Mouse (Mus musculus) testis, postnatal 10 days (tissue): Measurements from ENCODE around the gene Myo10.

ENCODE experiments used
- DNase-seq: peaks from one replicate; pipeline ENCODE4 v3.0.0; 2021; ENCODE audit warnings: low spot score

Gene Myo10

DNA sequence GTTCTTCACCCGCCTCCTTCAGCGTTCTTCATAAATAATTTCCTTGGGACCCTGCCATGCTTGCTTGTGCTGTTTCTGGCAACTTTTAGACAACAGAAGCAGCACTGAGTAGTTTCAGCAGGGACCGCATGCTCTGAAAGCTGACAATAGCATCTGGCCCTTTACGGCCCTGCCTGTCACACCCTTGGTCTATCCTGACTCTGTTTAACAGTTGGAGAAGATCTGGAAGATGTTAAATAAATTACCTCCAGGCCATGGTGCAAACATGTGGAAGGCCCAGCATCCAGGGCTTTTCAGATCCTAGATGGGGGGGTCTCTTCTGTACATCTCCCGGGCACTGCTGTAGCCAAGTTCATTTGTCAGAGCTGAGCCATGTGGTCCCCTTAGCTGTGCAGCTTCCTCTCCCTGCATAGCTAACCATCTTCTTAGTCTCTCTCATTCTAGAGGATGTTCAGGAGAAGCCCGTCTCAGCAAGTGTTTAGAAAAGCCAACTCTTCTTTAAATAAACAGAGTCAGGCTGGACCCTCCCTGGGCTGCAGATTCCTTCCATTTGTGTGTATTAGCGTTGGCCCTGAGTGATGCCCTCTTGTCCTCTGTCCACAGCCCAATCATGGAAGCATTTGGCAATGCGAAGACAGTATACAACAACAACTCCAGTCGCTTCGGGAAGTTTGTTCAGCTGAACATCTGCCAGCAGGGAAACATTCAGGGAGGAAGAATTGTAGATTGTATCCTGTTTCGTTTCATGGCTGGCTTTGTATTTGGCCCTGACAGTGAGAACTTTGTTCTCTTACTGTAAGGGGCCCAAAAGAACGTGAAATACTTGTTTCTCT is 101.2 kb downstream of the Myo10 start:
- no peak for DNase-seq

DNA sequence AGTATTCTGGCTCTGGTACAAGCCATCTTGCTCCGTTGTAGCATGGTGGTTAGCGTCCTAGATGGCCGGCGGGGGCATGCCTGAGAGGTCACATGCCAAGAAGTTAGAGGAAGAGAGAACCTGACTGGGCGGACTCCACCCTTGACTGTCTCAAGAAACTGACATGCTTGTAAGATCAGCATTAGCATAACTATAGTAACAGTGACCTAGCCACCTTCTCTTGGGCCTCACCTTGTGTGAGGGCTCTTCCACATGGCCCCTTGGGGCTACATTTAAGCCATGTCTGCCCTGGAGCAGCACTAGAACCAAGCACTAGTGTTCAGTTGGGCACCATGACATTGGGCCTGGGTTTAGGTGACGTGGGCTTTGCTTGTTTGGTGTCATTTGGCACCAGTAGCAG is 102.2 kb downstream of the Myo10 start:
- no peak for DNase-seq

DNA sequence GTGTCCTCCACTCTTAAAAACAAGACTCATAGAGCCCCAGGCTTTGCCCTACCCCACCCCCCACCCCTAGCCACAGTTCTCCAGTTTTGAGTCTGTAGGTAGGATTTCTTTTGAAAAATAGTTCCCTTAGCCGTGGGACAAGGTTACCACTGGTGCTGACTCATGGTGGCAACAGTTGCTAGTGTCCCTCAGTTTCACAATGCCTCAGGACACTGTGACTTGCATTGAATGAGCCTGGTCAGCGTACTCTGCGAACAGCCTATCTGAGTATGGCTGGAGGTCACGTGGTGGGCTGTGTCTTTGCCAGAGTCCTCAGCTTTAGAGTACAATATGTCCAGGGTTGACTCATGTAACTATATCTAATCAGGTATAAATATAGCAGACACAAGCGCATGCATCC is 104.5 kb downstream of the Myo10 start:
- DNase-seq: no peak

DNA sequence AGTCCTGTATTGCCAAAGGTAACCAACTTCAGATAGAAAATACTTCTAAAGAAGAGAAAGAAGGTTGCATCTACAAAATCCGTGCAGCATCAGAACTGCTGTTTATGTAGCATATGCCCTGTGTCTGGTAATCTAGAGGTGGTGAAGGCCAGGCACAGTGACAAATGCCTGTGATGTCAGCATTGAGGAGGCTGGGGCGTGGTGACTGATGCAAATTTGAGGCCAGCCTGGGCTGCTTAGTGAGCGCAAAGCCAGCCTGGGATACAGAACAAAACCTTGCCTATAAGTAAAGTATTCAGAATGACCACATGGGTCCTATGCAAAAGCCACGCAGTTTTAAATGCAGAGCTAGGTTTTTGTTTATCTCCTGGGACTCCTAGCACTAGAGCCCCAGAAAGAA is 106.2 kb downstream of the Myo10 start:
- DNase-seq: no peak

DNA sequence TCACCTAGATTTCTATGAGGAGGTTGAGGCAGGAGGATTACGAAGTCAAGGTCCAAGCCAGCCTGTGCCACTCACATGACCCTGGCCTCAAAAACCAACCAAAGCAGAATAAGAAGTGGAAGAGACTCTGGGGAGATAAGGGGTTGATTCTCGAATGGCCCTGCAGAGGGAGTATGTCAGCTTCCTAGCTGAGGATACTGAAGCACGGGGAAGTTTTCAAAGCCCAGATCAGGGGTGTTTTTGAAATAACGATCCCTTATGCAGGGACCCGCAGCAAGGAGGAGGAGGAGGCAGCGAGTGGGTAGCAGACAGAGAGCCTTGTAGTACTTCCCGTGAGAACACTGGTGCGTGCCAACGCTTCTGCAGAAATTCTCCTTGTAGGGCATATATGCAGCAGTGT is 108.7 kb downstream of the Myo10 start:
- no peak for DNase-seq

DNA sequence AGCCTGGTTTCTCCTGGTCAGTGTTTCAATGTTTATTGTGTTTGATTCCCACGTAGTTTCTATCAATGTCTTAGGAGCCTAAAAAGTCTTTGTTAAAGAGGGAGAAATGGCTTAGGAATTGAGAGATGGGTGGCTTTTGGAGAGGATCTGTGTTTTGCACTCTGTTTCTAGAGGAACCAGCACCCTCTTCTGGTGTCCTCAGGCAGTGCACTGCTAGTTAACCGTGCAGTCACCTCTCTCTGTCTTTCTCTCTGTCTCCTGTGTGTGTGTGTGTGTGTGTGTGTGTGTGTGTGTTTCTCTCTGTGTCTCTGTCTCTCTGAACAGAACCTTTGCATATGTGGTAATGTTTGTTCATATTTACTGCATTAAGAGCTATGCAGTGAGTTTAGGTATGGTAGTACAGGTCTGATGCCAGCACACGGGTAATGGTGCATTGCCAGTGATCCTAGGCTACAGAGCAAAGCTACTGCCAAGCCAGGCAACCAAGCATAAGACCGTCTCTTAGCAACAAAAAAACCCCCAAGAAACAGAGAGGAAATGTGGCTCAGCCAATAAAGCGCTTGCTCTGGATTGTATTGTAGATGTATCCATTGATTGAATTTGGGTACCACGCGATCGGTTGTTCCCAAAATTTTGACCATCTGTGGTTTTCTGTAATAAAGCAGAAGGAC is 110.6 kb downstream of the Myo10 start:
- peak; percentile 66 for DNase-seq

DNA sequence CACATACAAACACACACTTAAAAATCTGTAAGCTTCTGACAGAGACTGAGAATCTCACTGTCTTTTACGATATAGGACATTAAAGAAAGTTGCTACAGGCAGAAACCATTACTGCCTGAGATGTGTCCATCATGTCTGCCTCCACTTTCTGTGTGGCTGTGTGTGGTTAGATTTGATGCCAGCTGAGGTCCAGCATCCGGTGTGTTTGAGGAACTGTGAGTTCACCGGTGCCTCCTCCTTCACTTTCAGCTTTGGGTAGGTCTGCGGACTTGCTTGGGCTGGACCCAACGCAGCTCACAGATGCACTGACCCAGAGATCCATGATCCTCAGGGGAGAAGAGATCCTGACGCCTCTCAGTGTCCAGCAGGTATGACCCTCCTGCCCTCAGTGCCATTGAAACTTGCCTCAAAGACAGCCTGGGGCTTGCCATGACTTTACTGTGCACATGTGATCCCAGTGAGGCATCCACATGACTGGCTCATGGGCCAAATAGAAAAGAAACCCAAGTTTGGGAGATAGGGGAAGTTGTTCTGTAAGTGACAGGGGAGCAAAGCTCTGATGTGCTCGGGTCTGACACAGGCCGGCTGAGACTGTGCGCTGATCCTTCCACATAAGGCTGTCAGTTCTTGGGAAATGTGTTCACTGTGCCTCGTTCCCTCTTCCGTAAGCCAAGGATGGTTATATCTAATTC is 111.6 kb downstream of the Myo10 start:
- DNase-seq: no peak

DNA sequence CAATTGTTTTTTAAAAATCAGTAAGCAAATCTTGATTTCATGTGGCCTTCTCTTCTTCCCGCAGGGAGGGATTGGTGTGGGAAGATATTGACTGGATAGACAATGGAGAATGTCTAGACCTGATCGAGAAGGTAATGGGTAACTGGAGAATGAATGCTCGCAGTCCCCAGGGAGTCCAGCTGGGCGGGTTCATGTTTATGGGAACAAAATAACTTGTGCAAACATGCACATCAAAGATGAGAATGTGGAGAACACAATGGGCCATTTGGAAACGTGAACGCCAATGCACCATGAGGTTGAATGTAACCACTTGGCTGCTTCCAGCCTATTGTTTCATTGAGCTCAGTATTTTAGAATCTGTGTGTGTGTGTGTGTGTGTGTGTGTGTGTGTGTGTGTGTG is 114.2 kb downstream of the Myo10 start:
- no peak for DNase-seq

DNA sequence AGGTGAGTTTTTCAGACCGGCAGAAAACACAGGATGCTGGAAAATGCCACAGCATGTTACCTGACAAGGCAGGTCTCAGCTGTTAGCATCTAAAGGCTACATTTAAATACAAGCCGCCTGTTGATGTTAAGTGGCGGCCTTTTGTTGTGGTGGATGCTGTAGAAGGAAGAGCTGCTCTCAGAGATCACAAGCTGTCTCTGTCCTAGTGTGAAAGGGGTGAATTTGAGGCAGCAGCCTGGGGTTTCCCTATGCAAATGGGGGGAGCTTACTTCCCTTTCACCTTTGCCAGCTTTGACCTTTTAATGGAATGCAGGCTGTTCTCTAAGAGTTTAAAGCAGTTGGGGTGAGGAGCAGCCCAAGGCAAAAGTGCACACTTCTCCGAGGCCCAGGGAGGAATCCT is 117.9 kb downstream of the Myo10 start:
- no peak for DNase-seq

DNA sequence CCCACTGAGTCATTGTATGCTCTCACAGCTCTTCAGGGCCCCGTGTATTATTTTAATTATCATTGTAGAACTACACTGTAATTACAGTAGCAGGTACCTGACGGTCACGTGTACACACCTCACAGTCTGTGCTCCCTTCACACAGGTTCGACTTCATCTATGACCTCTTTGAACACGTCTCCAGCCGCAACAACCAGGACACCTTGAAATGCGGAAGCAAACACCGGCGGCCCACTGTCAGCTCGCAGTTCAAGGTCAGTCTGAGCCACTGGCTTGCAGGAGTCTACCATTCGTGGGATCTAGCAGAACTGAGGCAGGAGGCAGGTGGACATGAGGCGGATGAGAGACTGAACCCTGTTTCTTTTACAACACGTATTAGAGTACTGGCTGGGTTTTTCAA is 119.9 kb downstream of the Myo10 start:
- no peak for DNase-seq

DNA sequence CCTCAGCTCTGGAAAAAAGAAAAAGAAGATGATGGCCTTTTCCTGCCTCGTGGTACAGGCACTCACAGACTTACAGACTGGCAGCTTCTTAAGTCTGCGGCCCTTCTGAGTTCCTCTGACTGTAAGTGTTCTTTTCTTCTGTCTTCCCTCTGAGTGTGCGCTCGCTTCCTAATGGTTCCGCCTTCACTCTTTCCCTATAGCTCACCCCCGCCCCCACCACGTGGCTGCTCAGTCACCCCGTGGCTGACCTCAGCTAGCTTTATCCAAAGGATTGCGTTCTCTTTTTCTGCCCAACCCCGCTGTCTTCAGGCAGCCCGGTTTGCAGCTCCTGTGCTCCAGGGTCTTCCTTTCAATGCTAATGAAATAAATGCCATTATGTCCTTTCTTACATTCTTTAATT is 129.2 kb downstream of the Myo10 start:
- DNase-seq: no peak

DNA sequence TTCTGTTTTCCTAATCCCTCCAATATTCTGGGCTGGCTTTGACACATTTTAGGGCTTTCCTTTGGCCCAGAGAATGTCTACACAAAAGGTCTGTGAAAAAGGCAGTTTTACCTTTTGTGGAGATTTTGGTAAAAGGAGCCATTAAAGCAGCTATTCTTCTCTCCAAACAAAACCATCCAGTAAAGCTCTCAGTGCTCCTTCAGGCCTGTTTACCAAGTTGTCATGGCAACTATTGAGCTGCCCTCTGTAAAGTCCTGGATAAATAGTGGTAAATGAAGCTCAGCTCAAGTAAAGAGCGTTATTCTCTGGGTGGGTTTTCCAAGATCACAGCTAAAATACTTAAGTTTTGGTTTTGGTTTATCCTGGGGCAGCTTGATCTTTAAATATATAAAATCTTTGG is 130.3 kb downstream of the Myo10 start:
- no peak for DNase-seq

DNA sequence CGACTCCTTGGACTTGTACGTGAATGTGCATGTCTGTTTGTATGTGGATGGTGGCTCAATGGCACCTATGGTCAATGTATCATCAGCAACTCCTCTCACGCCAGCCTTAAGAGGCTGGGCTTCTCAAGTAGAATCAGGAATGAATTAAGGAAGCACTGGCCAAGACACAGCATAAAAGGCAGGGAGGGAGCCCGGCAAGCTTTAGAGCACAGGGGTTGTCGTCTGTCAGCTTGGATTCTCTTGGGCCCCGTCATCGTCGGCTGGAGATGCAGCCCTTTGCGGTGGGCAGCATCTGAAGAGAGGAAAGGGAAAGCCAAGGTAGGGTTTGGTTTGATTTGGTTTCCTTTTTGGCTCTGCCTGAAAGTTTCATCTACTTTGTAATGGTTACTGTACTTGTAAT is 130.7 kb downstream of the Myo10 start:
- no peak for DNase-seq

DNA sequence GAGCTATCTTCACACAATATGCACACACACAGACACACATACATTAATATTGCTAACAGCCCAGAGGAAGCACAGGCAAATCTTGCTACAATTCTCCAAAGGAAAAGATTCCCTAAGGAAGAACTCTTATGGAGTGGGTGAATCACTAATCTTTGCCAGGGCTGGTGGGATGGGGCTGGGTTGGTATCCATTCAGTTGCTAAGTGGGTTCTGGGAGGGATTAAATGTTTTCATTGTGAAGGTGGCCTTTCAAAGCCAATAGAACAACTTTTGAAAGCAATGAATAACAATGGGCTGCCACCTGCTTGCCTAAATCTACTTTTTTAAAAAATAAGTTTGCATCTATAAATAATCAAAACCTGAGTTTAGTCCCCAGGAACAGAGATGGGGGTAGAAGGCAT is 131.6 kb downstream of the Myo10 start:
- no peak for DNase-seq

DNA sequence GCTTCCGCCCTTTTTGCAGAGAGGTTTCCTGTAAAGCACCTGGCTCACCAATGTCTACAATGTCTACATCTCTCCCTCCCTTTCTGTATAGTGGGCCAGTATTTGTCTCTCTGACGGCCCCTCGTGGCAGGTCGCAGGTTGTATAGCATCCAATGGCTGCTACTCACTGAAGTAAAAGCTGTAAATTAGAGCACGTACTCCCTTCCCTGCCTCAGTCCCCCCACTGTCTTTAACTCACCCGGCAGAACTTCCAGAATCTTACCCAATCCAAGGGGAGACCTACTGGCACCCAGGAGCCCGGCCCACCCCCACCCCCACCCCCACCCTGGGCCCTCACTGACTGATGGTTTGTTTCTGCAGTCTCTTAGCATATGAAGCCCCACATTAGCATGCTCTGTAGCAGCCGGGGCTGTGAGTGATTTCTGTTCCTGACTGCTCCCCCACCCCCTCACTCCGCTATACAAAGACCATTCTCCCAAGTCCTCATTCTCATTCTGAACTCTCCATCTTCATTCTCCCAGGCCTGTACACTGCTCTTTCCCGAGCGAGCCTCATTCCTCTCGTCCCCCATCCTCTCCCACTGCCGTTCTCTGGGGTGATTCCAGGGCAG is 132.1 kb downstream of the Myo10 start:
- no peak for DNase-seq

DNA sequence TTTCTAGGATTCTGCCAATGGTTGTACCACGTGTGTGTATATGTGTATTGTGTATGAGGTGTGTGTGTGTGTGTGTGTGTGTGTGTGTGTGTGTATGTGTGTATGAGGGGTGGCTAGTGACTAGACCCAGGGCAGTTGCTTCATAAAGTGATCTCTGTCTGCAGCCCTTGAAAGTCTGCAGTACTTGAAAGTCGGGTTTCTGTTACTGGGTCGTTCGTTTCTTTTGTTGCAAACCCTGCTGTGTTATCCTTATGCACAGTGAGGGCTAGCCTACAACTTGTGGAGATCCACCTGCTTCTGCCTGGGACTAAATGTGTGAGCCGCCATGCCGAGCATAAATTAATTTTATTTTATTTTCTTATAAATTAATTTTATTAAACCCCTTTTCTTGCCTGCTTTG is 133.2 kb downstream of the Myo10 start:
- no peak for DNase-seq

DNA sequence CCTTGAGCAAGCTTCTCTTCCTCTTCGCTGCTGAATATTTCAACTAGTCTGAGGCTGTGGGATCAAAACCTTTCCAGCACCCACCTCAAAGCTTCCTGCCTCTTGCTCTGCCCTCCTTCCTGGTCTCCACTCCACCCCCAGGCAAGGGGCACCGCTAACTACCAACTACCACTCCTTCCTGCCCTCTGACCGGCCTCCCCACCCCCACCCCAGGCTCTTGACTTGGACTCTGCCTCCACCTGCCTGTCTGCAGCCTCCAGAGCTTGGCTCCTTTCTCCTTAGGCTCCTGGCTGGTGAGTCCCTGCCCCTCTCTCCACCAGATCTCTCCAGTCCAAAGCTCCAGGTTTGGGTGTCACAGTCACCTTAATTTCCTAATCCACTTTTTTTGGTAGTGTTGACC is 133.7 kb downstream of the Myo10 start:
- DNase-seq: no peak

DNA sequence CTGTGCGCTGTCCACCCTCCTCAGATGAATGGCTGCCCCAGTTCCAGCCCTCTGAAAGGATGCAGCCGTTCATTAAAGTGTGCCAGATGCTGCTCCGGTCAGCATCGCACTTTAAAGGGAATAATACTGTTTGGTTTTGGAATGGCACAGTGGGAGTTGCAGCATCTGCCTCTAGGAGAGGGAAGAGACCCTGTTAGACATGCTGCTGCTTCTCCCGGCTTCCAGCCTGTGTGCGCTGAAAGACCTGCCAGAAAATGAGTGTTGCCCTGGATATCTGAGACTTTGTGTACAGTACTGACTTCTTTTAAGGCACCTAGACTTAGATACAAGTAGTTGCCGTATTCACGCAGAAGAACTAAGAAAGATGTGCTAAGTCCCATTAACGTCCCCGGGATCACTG is 135.7 kb downstream of the Myo10 start:
- DNase-seq: no peak

DNA sequence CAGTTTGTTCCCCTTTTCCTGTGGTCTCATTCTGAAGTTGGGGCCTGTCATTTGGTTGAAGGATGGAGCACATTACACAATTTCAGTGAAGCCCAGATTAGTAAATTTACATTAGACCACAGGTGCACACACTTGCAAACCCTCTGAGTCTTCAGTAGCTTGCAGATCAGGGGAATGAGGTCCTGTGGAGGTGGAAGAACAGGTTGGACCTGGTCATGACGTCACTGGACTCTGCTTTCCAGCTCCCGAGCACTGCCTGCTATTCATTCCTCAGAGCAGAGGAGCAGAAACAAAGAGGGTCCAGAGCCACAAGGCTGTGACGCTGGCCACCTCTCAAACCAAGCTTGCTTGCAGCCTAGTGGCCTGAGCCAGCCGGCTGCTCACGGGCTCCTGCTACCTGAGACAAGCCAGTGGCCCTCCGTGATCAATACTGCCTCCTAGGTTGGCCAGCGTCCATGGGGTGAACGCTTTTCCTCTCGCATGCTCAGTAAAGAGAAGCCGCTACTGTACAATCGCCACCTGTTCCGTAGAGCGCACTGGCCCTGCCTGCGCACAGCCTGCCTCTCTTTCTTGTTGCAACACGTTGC is 136.3 kb downstream of the Myo10 start:
- DNase-seq: no peak

DNA sequence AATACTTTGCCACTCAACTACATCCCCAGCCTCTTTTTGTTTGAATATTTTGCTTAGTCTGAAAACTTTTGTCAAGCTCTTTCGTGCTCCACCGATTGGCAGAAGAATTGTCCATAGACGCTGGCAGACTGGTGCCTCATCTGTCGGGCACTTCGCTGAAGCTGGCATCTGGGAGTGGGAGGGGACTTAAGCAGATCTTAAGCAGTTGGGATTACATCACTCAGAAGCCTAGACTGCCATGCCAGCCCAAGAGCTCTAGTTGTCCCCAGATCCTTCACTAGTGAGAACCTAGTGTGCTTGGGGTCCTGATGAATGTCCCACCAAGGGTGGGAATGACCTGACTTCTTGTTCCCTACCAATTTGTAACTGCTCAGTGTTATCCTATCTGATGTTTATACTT is 138.0 kb downstream of the Myo10 start:
- no peak for DNase-seq

DNA sequence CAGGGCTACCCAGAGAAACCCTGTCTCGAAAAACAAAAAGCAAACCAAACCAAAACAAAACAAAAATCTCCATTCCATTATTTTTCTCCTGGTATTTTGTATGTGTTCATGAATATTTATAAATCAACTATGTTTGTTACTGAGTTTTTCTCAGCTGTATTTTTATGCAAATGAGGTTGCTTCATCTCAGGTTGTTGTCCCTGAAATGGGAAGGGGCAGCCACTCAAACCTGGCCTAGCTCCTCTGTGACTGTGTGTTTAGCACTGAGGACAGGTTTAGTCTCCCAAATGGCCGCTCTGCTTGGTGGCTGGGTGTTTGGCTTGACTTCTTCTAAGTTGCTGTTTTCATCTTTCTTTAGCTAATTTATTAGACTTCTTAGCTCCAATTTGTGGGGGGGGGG is 138.7 kb downstream of the Myo10 start:
- DNase-seq: no peak

DNA sequence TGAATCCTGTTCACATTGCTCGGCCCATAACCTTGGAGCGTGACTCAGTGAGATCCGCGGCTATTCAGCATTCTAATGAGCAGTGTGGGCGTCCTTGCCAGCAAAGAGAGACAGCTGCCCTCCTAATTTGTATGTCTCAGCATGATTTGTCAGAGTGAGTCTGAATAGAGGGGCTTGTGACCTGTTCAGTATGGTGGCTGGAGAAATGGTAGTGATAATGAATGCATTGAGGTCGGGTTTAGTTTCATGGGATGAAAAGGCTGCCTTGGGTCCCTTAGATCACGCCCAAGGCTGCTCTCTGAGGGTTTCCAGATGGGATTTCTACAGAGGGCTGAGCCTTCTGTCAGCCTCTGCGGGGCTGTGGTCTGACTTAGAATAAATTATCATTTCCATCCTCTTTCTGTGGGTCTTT is 139.5 kb downstream of the Myo10 start:
- no peak for DNase-seq
